Mouse (Mus musculus) kidney, embryonic 16.5 days (tissue): ENCODE measurements around the gene Padi4. TPM values are rescaled to one million over a fixed set of nuclear protein-coding genes. Genes with fewer than 3 reads are reported as not detected.

Experiments used
- ATAC-seq: fragments of 200-750 bp; cut with Nextera tagmentation; 2 replicates; pipeline ENCODE4 v1.8.0; 2017; ENCODE audit warnings: moderate TSS enrichment; ENCODE audit not compliant: low FRiP score, low TSS enrichment
- H3K27ac ChIP-seq: fragments of 300-500 bp; sonication (generic); 2 replicates; pipeline ENCODE4 v1.5.1; 2014; ENCODE audit warnings: low read length
- H3K27me3 ChIP-seq: fragments of 300-500 bp; sonication (generic); 2 replicates; pipeline ENCODE4 v1.6.1; 2014; ENCODE audit warnings: low read length, control low read depth, mixed read lengths; ENCODE audit not compliant: insufficient read depth
- H3K36me3 ChIP-seq: fragments of 300-500 bp; sonication (generic); 2 replicates; pipeline ENCODE4 v1.6.1; 2014; ENCODE audit warnings: low read length, control low read depth, mixed read lengths; ENCODE audit not compliant: insufficient read depth
- H3K4me1 ChIP-seq: fragments of 300-500 bp; sonication (generic); 2 replicates; pipeline ENCODE4 v1.6.1; 2014; ENCODE audit warnings: low read length, control low read depth, mixed read lengths; ENCODE audit not compliant: insufficient read depth
- H3K4me2 ChIP-seq: fragments of 300-500 bp; sonication (generic); replicated peaks from 2 replicates; pipeline ENCODE4 v1.6.1; 2014; ENCODE audit warnings: low read depth, low read length
- H3K4me3 ChIP-seq: fragments of 300-500 bp; sonication (generic); 2 replicates; pipeline ENCODE4 v1.5.1; 2014; ENCODE audit warnings: mild to moderate bottlenecking, low read length
- H3K9ac ChIP-seq: fragments of 300-500 bp; sonication (generic); replicated peaks from 2 replicates; pipeline ENCODE4 v1.6.1; 2014; ENCODE audit warnings: low read length
- H3K9me3 ChIP-seq: fragments of 300-500 bp; sonication (generic); 2 replicates; pipeline ENCODE4 v1.6.1; 2016; ENCODE audit warnings: low read length, control low read depth
- WGBS: fragments of 180-500 bp; shearing (Covaris S2); extraction: QIAGEN DNeasy Blood & Tissue Kit; methylation state at CpG from one replicate; pipeline ENCODE4 v1.1.7; 2014; 5-methylcytosine and 5-hydroxymethylcytosine counted together
- polyA plus RNA-seq: library from polyadenylated mRNA; unstranded; fragments of >200 nt; fragmentation: Nextera tagmentation; extraction: Ambion mirVana; gene quantifications from 2 replicates; pipeline ENCODE4 v1.2.1, GENCODE M21; 2015

The Padi4 gene
- polyA plus RNA-seq, 1 experiment from 2014 or later, result 1.1 TPM

DNA sequence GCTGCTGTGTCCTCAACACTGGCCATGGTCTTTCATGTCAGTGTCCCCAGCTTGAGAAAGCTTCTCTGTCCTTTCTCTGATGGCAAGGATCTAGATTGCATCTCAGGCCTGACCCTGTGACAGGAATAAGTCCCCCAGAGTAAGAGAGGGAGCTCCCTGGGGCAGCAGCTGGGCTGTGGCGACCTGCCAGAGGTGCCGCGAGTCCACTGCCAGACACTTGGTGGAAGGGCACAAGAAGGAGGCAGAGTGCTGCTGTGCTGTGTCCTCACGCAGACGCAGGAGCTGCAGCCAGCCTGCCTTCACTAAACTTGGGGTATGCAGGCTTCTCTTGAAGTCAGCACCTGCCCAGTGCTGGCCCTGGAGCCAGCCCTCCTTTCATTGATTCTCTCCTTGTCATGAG is 62.7 kb downstream of the Padi4 start:
- H3K36me3 ChIP-seq, result peaks cover 80% of the 10 kb centered on the region
- no peak overlapping the region for H3K4me3 ChIP-seq
- no peak overlapping the region for H3K9ac ChIP-seq
- no peak for ATAC-seq
- 90% methylated on average over 5 of the region's 5 CpGs for WGBS
- no peaks in the 10 kb centered on the region for H3K27me3 ChIP-seq
- H3K27ac ChIP-seq, result no peak overlapping the region
- peaks cover 29% of the 10 kb centered on the region for H3K4me1 ChIP-seq
- H3K4me2 ChIP-seq, result no peak overlapping the region
- H3K9me3 ChIP-seq, result no peaks in the 10 kb centered on the region

DNA sequence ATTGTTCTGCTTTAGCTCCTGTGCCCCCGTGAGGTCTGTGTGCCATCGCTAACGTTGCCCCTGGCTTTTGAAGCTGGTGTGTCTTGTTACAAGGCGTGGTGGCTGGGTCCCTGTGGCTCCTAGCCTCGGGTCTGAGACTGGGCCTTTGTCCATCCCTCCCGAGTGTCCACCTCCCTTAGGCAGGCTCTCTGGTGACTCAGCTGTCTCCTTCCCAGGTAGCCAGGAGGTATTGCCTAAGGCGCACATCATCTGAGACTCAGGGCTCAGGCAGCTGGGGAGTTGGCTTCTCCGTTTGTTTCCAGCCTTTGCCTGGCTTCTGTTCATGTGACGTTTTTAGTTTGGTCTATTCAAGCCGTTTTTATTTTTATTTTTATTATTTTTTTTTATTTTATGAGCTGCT is 63.3 kb downstream of the Padi4 start:
- no peak overlapping the region for H3K9ac ChIP-seq
- peaks cover 30% of the 10 kb centered on the region for H3K4me1 ChIP-seq
- no peak overlapping the region for H3K27ac ChIP-seq

DNA sequence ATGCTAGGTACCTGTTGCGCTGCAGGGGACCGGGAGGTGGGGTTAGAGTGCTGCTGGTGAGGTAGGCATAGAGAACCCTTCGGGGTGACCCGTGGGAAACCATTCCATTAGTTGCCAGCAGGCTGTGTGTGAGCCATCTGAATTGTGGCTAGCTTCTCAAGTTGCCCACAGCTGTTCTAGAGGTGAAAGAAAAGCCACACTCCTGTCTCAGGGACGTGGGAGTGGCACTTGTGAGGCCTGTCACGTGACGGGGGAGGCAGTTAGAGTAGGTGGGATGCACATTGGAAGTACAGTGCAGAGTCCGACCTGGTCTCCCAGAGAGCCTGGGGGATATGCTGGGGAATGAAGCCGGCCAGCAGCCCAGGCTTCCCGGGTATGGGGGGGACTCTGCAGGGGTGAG is 64.4 kb downstream of the Padi4 start:
- ATAC-seq, result no peak
- Histone ChIP-seq H3K9ac (no peak overlapping the region), H3K27ac (no peak overlapping the region), H3K36me3 (peaks cover 74% of the 10 kb centered on the region), H3K4me3 (no peak overlapping the region), H3K4me1 (peaks cover 37% of the 10 kb centered on the region), H3K27me3 (no peaks in the 10 kb centered on the region), H3K4me2 (no peak overlapping the region), H3K9me3 (no peaks in the 10 kb centered on the region)
- 64% methylated on average over 10 of the region's 10 CpGs for WGBS

More for the DNA sequence above, 63.3 kb downstream of the Padi4 start:
- no peaks in the 10 kb centered on the region for H3K9me3 ChIP-seq
- H3K4me2 ChIP-seq, result no peak overlapping the region
- 73% methylated on average over 10 of the region's 10 CpGs for WGBS
- no peaks in the 10 kb centered on the region for H3K27me3 ChIP-seq
- H3K36me3 ChIP-seq, result peaks cover 80% of the 10 kb centered on the region
- H3K4me3 ChIP-seq, result no peak overlapping the region
- no peak for ATAC-seq

DNA sequence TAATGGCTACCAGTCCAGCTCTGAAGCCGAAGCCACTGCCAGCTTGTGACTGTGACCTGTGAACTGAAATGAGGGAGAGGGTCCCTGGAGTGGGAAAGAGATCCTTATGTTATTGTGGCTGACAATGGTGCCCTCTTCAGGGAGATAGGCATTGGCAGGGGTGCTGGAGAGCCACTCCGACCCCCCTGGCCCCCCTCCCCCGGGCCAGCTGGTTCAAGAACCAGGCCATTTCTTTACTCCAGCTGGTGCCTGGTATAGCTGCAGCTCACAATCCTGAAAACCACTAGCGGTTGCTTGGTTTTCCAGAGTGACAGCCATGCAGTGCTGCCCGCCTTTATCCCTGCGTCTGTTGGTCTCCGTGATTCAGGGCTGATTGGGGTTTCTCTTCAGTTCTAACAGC is 64.9 kb downstream of the Padi4 start:
- Histone ChIP-seq H3K4me3 (no peak overlapping the region), H3K36me3 (peaks cover 69% of the 10 kb centered on the region), H3K27me3 (no peaks in the 10 kb centered on the region), H3K4me2 (no peak overlapping the region), H3K27ac (no peak overlapping the region), H3K4me1 (peaks cover 38% of the 10 kb centered on the region), H3K9ac (no peak overlapping the region), H3K9me3 (no peaks in the 10 kb centered on the region)
- no peak for ATAC-seq
- WGBS, result 79% methylated on average over 7 of the region's 7 CpGs

DNA sequence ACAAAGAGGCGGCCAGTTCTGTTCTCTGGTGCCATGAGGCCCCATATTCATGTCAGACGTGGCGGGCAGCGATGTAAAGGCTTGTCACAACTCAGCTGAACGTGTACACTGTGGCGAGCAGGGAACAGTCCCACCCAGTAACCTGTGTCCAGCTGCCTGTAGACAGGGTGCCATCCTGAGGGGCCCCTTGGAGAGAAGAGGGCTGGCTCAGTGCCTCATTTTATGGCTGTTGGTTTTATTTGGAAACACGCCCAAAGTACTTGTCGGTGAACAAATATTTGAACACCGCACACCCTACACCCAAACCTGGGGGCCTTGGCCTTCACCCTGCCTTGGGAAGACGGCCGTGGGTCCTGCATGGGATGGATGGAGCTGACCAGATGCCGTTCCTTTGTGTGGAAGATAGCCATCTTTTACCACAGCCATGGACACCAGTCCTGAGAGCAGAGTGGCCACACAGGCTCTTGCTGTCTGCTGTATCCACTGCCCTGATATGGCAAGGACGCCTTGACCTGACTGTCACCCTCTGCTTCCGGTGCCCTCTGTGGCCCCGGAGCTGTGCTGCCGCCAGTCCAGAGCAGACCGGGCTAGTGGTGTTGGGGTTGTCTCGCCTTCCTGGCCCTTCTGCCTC is 65.6 kb downstream of the Padi4 start:
- H3K4me3 ChIP-seq, result no peak overlapping the region
- H3K9me3 ChIP-seq, result no peaks in the 10 kb centered on the region
- H3K9ac ChIP-seq, result no peak overlapping the region
- no peak overlapping the region for H3K27ac ChIP-seq
- H3K4me1 ChIP-seq, result peaks cover 41% of the 10 kb centered on the region
- no peaks in the 10 kb centered on the region for H3K27me3 ChIP-seq
- no peak overlapping the region for H3K4me2 ChIP-seq
- H3K36me3 ChIP-seq, result peaks cover 63% of the 10 kb centered on the region
- ATAC-seq, result no peak
- 68% methylated on average over 18 of the region's 18 CpGs for WGBS

DNA sequence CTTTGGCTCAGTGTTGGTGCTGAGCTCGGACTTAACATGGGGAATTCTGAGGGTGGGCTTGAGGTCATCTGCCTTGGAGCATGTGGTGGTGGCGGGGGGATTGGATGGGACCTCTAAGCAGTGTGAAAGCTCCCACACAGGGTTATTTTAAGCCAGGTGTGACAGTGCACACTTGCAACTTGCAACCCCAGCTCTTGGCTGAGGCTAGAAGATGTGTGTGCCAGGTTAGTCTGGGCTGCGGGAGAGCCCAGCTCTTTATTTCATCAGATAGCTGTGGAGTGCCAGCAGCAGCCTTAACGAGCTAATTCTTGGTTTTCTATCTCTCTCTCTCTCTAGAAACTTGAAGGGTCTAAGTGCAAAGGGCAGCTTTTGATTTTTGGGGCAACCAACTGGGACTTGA is 66.4 kb downstream of the Padi4 start:
- no peak overlapping the region for H3K4me2 ChIP-seq
- H3K4me1 ChIP-seq, result peaks cover 41% of the 10 kb centered on the region
- WGBS, result 72% methylated on average over 4 of the region's 4 CpGs

DNA sequence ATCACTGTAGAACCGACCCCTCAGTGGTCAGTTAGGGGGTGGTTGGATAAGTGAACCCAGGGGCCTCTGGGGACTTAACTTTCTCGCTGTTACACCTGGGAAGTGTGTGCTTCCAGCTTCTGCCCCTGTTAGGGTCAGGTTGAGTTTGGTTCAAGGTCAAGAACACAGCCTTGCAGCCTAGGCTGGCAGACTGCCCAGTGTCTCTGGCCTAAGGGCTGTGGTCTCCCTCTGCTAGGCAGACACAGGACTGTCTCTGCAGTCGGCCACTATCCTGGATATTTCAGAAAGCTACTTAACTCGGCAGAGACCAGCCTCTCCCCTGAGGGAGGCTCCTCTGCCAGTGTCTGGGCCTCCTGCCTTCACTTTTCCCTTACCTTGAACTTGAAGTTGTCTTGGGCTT is 69.9 kb downstream of the Padi4 start:
- 26% methylated on average over 4 of the region's 4 CpGs for WGBS
- Histone ChIP-seq H3K4me2 (peak overlapping the region; percentile 87), H3K9ac (no peak overlapping the region), H3K27ac (no peak overlapping the region), H3K4me1 (peaks cover 61% of the 10 kb centered on the region), H3K36me3 (peaks cover 22% of the 10 kb centered on the region), H3K4me3 (peak overlapping the region; percentile 91; the same call in 1 of the 2 replicates), H3K27me3 (peaks cover 3% of the 10 kb centered on the region; the same call in 1 of the 2 replicates), H3K9me3 (no peaks in the 10 kb centered on the region)
- ATAC-seq, result no peak

More for the DNA sequence above, 66.4 kb downstream of the Padi4 start:
- Histone ChIP-seq H3K27ac (no peak overlapping the region), H3K9ac (no peak overlapping the region), H3K36me3 (peaks cover 55% of the 10 kb centered on the region), H3K9me3 (no peaks in the 10 kb centered on the region), H3K4me3 (no peak overlapping the region), H3K27me3 (no peaks in the 10 kb centered on the region)
- ATAC-seq, result no peak

DNA sequence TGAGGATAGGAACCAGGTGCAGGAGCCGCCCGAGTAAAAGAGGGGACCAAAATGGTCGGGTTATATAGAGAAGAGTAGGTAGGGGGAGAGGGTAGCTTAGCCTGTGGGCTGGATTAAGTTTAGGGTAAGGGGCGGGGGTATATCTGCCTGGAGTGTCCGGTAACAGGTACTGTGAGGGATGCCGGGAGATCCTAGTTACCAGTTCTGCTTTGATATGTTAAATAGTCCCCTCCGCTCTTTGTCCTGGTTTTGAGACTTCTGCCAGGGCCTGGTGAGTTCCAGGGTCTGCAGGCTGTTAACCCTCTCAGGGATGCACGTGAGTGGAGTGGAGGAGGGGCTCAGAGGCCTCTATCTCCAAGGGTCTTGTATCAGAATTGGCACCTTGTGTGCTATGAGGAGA is 70.4 kb downstream of the Padi4 start:
- Histone ChIP-seq H3K9ac (peak overlapping the region; percentile 97), H3K4me3 (peak overlapping the region; percentile 91), H3K4me1 (peaks cover 59% of the 10 kb centered on the region), H3K36me3 (peaks cover 17% of the 10 kb centered on the region), H3K27ac (peak overlapping the region; percentile 96), H3K9me3 (no peaks in the 10 kb centered on the region), H3K27me3 (peaks cover 8% of the 10 kb centered on the region; the same call in 1 of the 2 replicates), H3K4me2 (peak overlapping the region; percentile 87)
- 14% methylated on average over 8 of the region's 8 CpGs for WGBS
- ATAC-seq, result peak; percentile 8; the same call in 1 of the 2 replicates

DNA sequence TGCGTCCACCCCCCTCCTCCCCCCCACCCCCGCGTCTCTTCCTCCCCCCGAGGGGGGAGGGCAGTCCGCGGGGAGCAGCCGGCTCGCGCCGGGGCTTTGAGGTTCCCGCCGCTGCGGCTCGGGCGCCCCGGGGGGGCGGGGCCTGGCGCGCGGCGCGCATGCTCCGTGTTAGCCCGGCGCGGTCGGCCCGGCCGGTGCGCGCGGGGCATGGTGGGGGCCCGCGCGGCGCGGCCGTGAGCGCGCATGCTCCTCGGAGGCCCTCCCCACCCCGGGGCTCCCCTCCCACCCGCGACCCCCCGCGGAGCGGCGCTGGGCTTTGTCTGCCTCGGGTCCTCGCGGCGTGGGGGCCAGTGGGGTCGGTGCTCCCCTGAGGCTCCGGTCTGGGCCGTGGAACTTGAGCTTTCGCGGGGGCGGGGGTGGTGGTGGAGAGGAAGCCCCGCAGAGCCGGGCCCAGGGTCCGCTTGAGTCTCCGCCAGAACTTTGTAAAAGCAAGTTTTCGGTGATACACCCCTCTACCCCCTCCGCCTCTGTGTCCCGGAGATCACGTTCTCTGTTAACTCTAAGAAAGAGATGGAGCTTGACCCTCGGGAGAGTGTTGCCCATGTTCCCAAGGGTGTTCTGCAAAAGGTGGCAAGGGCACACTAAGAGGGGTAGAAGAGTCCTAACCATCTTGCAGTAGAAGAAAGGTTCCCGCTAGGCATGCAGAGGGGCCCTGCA is 71.3 kb downstream of the Padi4 start:
- Histone ChIP-seq H3K4me3 (peak overlapping the region; percentile 91), H3K4me1 (peaks cover 54% of the 10 kb centered on the region), H3K27me3 (peaks cover 10% of the 10 kb centered on the region; the same call in 1 of the 2 replicates), H3K36me3 (peaks cover 9% of the 10 kb centered on the region), H3K9me3 (no peaks in the 10 kb centered on the region), H3K4me2 (peak overlapping the region; percentile 87), H3K27ac (peak overlapping the region; percentile 96), H3K9ac (peak overlapping the region; percentile 97)
- ATAC-seq, result peak; percentile 79
- under 1% methylated on average over 21 of the region's 68 CpGs for WGBS
